Mouse (Mus musculus) embryo, embryonic 10.5 days (tissue): Measurements from ENCODE around the gene Rsg1.

Experiments used
- DNase-seq: peaks from one replicate; pipeline ENCODE4 v3.0.0-alpha.2; 2015; ENCODE audit warnings: low spot score

The Rsg1 gene

DNA sequence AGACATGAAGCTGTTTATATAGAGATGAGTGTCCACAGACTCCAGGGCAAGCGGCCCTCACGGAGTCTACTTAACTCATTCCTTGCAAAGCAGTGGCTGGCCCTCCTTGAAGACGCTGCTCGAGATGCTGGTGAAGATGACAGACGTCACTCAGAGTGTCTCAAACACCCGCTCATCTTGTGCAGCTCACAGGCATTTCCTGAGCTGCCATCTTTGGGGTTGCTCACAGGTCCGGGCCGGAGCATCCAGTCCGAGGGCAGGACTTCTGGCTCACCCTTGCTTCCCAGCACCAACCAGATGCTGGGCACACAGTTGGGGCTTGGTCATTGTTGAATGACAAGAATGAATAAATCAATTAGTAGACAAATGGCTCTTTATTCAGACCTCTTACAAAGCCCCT is 864 bp upstream of the Rsg1 start:
- DNase-seq: no peak

DNA sequence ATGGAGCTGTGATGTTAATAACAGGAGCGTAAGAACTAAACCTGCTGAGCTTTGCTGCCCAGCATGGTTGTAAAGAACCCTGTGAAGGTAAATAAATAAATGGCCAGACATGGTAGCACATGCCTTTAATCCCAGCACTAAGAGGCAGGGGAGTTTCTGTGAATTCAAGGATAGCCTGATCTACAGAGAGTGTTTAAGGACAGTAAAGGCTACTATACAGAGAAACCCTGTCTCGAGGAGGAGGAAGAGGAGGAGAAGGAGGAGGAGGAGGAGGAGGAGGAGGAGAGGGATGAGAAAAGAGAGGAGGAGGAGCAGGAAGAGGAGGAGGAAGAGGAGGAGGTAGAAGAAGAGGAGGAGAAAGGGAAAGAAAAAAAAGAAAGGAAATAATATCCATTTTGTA is 414 bp upstream of the Rsg1 start:
- peak; percentile 28 for DNase-seq

DNA sequence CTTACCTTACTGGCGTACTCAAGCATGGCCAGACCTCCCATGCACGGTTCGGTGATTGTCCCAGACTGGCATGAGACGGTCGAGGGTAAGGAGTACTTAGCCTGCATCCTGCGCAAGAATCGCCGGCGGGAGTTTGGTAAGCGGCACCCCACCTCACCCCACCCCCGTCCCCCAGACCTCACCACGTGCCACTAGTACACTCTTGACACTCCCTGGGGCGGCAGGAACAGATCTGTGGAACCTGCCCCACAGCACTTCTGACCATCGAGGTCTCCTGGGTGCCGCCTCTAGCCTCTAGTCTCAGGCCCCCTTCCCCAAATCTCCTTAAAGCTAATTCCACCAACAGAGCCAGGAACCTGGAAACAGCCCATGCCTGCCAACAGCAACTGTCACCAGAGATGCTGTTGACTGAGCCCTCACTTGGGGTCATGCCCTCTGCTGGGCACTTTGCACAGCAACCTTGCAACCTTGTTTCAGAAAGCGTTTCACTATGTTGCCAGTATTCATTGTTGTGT is 638 bp downstream of the Rsg1 start:
- peak; percentile 70 for DNase-seq

DNA sequence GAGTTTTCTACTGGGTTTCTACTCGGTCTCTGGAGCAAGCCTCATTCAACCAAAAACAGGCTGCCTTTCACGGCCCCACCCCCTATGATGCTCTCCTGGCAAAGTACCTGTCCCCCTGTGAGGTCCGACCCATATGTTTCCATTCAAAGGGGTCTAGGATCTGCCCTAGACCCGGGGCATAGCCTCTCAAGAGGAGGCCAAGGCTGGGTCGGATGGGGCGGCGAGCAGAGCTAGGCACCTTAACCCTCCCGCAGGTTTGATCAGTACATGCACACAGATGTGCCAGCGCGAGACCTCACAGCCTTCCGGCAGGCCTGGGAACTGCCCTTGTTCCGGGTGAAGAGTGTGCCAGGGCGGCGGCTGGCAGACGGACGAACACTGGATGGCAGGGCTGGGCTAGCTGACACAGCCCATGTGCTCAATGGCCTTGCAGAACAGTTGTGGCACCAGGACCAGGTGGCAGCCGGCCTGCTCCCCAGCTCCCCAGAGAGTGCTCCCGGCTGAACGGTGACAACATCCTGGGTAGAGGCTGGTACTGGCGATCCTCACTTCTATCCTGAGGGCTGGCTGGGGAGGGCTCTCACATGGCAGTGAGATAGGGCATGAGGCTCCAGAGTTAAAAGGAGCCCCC is 5.9 kb downstream of the Rsg1 start:
- no peak for DNase-seq

DNA sequence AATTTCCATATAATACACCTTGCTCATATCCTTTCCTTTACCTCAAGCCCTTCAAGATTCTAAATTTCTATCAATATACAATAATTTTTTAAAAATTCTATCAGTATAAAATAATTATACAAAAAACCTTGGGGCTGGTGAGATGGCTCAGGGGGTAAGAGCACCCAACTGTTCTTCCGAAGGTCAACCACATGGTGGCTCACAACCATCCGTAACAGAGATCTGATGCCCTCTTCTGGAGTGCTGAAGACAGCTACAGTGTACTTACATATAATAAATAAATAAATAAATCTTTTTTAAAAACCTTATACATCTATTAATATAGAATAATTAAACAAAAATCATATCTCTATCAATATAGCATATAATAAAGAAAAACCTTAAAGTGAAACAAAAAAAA is 8.1 kb downstream of the Rsg1 start:
- no peak for DNase-seq

DNA sequence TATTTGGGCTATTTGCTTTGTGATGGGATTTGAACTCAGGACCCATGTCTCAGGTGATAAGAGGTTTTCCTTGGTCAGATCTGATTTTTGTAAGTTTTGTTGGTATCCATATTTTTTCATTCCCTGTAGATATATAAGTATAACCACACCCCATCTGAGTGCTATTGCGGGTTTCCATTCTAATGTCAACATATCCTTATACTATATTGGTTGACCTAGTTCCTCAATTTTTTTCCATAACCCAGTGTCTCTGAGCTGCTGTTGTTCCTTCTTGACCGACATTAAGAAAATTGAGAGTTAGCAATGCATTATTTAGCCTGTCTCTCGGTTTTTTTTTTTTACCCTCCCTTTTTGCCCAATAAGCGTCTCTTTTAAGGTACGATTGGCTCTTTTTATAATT is 9.0 kb downstream of the Rsg1 start:
- no peak for DNase-seq

DNA sequence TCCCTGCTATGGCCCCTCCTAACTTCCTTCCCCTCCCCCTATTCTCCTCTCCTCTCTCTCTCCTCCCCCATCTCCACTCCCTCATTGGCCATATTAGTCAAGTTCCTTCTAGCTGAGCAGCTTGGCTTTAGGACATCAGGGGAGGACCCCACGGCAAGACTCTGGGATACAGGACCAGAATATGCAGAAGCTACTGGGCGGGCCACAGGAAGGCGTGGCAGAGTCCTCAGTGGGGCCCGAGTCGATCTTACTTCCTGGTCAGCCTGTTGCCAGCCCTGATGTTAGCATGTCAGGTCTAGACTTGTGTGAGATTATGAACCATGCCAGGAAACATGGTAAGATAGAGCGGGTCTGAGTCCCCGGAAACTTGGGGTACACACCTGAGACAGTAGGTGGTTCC is 14.9 kb downstream of the Rsg1 start:
- no peak for DNase-seq

DNA sequence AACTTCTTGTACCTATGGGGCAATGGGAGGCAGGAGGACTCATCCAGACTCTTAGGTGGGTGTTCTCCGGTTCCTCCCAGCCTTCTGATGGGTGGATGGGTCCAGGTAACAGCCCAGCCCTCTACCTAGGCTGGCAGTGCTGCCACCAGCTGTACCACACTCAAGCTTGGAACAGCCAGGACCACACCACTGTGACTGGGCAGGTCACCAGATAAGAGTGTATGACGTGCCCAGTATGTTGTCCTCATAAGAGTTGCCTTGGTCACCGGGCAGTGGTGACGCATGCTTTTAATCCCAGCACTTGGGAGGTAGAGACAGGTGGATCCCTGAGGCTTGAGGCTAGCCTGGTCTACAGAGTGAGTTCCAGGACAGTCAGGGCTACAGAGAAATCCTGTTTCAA is 19.4 kb downstream of the Rsg1 start:
- no peak for DNase-seq

DNA sequence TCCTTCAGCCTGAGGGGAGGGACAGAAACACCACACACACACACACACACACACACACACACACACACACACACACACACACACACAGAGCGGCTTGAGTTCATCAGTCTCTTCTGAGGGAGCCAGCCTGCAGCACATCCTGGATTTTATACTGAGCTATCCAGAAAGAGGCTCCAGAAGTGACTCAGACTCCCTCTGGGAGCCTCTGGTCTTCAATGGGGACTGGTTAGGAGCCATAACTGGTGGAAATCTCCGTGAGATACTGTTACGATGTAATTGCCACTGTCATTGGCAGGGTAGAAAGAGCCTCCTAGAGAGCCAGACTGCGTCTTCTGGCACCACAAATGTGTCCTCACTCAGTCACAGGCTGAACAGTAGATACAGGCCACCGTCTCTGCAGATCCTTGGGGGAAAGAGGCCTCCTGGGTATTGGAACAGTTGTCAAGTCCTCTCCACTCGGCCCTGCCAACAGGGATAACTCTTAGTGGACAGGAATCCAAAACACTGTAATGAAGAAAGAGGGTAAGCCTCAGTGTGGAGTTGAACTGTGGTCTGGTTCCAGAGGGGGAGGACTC is 21.9 kb downstream of the Rsg1 start:
- DNase-seq: no peak

DNA sequence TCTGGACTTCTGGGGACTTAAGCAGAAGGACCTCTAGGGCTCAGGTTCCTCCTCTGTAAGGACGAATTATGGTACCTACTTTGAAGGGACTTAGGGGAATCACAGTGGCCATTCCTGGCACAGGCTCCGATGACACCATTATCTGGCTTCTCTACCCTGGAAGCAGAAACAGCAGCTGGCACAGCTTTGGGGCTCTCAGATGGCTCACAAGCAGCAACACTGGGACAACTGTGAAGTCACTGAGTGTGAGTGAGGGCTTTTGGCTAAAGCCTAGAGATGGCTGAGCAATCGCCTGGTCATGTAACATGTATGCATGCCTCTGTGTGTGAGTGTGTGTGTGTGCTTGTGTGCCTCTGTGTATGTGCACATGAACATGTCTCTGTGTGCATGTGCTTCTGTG is 23.1 kb downstream of the Rsg1 start:
- no peak for DNase-seq

DNA sequence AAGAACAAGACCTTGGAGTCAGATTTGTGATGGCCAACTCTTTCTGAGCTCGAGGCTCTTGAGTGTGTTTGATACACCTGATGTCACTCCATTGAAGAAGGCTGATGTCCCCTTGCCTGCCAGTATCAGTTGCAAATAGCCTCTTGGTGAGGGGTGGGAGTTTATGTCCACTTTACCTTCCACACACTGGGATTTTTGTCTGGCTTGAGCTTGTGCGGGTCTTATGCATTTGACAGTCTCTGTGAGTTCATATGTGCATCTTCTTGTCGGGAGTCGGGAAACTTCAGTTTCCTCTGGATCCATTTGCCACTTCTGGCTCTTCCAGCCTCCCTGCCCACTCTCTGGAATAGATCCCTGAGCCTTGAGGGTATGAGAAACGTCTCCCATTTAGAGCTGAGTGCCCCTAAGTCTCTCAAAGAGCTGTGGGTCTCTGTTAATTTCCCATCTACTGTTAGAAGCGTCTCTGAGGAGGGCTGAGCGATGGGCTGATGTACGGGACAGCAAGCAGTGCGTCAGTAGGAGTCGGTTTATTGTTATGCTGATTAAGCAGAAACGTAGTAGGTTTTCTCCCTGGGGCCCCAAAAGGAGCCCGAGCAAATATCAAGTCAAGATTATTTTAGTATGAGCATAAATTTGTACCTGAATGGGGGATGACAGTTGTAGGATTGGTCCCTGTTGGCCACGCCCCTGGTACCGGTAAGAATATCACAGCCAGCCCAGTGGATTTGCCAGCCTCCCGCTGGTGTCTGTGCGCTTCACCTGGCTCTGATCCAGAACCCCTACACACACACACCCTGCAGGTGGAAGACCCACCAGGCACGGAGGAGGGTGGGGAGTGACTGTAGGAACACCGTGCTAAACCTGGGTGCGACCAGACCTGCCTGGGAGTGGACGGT is 25.0 kb downstream of the Rsg1 start:
- no peak for DNase-seq

DNA sequence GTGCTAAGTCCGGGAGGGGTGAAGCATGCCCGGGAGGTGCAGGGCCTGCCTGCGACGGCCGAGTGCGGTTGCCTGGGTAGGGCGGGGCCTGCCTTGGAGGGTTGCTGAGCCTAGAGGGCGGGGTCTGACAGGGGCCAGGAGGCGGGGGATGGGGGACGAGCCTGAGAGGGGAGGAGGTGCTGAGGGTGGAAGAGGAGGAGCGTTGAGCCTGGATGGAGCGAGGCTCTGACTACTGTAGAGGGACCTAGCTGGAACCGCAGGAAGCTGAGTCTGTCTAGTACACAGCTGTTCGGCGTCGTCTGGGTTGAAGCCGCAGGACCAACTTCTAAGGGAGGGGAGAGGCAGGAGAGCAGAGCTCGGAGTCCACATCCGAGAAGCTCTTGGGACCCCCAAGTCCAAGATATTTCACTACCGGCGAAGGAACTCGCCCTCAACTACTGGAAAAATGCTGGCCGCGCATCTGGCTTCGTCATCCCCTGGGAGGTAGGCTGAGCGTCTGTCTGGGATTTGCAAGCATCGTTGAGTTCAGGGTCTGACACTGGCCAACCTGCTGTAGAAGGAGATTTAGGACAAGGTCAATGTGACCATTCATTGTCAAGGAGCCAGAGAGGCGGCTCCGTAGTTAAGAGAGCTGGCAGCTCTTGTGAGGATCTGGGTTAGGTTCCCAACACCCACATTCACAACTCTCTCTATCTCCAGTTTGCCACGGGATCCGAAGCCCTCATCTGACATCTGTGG is 25.8 kb downstream of the Rsg1 start, which contains the start of gene Arhgef19:
TSS of gene Arhgef19 (plus strand) at position 112 of the 738 bp plus-strand sequence.
- peak; percentile 93 for DNase-seq

DNA sequence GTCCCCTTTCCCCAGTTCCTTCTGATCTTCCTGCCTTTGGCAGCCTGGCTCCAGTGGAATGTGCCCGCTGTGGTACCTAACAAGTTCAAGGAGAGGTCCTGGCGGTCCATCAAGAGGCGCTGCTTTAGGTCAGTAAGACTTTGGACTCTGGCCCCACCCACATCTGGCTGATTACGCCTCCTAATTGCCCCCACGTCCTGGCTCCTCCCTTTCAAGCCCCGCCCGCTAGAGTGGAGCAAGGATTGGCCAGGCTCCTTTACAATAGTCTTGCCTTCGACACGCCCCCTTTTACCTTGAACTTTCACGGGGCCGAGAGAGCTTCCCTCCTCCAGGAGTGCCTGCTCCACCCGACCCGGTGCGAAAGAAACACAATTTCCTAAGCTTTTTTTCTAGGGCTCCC is 26.9 kb downstream of the Rsg1 start:
- peak; percentile 66 for DNase-seq

DNA sequence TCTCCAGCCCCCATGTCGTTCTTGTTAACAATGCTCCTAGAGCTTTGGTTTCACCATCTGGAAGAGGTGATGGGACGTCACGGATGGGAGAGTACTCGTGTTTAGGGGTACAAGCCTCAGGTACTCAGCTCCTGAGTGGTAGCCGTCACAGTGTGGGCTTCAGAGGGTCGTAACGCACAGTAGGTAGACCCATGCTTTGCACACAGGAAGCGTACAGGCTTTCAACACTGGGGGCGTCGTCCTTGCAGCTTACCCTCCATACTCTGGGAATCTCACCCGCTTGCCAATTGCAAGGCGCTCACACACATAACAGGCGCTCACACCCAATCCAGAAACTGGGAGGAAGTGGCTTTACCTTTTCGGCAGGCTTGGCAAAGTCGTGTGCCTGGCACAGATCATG is 28.1 kb downstream of the Rsg1 start:
- DNase-seq: no peak

DNA sequence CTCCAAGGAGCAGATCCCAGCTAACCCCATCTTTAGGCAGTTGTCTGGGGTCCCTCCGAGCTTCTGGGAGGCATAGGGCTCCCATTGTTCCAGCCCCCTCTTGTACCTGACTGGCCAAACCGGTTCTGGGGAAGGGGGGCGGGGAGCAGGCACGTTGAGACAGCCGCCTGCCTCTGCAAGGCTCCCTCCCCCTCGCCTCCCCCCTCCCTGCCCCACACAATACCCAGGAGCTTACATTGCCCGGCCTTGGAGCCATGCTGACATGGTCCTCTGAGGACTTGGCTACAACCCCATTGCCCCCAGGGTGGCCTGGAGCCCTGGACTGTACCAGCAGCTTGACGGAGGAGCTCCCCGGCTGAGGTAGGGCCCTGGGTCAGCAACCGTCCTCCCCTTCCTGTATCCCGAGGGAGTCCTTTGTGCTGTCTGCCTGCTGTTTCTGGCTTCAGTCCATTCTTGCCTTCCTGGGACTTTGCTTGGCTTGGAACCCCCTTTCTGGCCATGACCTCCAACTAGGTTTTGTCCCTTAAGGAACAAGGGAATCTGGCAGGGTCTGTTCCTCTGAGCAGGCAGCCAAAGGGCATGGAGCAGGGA is 29.0 kb downstream of the Rsg1 start:
- peak; percentile 22 for DNase-seq

DNA sequence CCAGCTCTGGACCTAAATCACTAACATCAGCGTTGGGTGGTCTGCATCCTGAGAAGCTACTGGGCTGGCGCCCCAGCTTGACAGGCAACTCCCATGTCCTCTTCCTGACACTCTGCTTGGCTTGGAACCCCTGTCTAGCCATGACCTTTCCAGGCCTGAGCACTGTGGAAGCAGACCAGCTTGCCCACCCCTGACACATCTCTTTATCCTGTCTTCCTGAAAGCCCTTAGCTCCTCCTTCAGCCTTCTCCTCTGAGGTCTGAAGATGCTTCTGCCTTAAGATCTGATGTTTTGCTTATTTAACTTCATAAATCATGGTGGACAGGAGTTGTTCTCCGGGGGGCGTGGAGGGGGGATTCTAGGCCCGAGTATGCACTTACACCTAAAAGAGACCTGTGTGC is 29.9 kb downstream of the Rsg1 start:
- DNase-seq: no peak

DNA sequence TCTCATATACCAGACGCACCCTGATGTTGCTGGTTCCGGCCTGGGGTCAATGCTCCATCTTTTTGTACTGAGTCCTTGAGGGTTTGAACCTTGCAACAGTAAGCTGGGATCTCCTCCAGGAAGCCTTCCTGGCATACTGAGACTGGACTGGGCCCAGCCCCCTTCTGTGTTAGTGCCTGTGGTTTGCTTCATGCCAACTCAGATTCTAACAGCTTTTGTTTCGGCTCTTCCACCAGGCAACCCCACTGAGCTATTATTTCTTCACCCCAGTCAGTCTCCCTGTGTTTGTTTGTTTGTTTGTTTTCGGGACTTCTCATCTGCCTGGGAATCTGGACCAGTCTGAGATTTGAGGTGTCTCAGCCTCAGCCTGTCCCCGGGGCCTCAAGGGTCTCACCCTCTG is 30.6 kb downstream of the Rsg1 start:
- no peak for DNase-seq

DNA sequence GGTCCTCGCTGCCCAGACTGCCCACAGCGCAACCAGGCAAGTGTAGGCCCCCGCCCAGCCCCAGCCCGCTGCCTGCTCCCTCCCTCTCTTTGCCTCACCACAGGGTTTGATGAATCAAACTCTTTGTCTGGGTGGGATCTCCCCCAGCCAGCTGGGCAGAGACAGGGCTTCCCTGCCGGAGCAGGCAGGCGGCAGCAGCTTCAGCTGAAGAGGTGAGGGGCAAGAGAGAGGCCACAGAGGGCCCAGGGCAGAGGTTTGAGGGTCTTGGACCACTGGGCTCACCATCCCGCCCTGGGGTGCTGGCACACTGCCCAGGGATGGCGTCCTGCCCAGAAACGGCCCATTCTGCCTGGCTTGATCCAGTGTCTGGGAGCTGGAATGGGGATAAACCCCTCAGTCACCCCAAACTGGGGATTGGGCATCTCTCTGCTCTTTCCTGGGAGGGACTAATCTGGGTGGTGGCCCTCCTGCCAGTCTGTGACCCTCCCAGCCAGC is 31.2 kb downstream of the Rsg1 start:
- no peak for DNase-seq

DNA sequence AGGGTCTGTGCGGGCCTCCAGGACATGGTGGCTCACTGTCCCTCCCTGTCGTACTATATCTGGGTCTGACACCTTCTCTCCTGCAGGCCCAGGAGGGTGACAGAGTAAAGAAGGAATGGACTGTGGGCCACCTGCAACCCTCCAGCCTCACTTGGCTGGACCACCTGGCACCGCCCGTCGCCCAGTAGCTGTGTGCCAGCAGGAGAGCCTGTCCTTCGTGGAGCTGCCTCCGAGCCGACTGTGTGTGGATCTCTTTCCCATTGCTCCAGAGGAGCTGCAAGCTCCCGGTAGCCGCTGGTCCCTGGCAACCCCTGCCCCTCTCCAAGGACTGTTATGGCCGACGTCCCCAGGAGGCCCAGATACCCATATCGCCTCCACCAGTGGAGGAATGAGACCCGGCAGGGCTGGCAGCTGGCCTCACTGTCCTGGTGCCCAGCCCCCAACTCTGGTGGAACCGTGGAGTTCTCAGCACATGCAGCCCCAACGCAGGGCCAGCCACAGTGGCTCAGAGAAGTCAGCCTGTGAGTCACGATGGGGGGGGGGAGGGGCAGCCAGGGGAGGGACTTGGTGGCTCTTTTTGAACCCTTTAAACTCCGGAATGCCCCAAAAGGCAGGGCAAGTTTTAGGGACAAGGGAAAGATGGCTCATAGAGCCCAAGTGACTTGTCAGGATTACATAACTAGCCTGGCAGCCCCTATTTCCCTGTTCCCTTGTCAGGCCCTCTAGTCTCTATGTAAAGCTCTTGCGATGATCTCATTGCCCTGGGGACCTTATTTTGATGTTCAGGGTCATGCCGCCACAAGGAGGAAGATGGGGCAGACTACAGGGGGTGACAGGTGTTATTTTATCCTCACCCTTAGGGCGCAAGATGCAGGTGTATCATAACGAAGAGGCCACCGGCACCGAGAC is 32.6 kb downstream of the Rsg1 start:
- DNase-seq: no peak

DNA sequence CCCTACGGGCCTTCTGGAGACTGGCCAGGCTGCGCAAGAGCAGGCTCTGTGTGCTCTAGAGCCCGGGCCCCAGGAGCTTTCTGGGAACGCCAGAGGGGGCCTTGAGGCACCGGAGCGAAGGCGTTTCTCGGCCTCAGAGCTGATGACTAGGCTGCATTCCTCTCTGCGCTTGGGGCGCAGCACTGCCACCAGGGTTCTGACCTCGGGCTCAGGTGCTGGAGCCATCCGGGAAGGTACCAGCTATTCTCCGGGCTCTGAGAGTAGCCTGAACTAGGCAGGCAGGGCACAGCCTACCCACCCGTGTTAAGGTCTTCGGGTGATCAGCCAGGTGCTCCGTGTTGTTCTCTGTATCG is 33.2 kb downstream of the Rsg1 start:
- peak; percentile 17 for DNase-seq
